20 mouse cellular contexts compared by ENCODE assay signal in the genomic region with DNA sequence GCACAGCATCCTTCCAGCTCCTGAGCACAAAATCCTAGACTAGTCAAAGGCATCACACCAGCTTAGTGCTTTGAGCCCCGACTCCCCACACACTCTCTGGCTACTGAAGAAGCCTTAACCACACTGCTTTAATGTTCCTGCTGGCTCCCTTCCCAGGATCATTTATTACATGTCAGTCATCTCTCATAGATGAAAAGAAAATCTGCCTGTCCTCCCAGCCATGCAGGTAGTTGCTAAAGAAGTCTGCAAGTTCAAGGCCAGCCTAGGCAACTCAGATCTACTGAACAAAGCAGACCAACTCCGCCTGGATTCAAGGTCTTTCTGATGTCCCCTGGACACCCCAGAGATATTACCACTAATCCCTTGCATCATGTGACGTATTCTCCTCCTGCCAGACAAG. TPM values are rescaled to one million over a fixed set of nuclear protein-coding genes. Genes with fewer than 3 reads are reported as not detected.
A peak's percentile ranks its signal among the peaks of the same experiment; 100 is the strongest.
DNase-seq lines count a peak whose midpoint lies in the region; ATAC-seq lines count a peak whose summit lies in the region.
"Had no signal": no experiment of that assay in that cellular context is flagged by ENCODE, and none has a peak within 500 bp of the region (broad histone marks: within the 10 kb centered on the region; RNA-seq: fewer than 3 reads in every experiment).

No protein-coding gene starts in this region.

- ATAC-seq in megakaryocyte, adult 5-6 weeks (ENCODE audit: poor library complexity, severe bottlenecking): no peak
- ATAC-seq: forebrain, embryonic 13.5 days; forebrain, embryonic 16.5 days; intestine, embryonic 15.5 days had no signal

- peak; percentile 73 to 89 for DNase-seq in adrenal gland, adult (ENCODE audit: inconsistent age in 2 of 2, low spot score in 1 of 2)
- no peak for DNase-seq in adrenal gland, postnatal 4 days (ENCODE audit: low spot score in 2 of 2)
- DNase-seq in right cerebral cortex, postnatal 14 days: peak; percentile 1
- no peak for DNase-seq in right cerebral cortex, adult 18-20 months
- peak; percentile 34 to 54 for DNase-seq in adrenal gland, postnatal 36 days
- no peak for DNase-seq in embryo, embryonic 11 days
- DNase-seq in lung, postnatal 4 days: no peak
- DNase-seq: B cell, adult 2 months; cerebellum, adult 11-12 months; cerebellum, adult 8-10 months; cerebellum, postnatal 10 days; cerebellum, postnatal 36 days; gastrocnemius, adult 2 months; gastrocnemius, postnatal 14 days; heart, adult 11 months; kidney, adult 18-20 months had no signal

RNA-seq across cellular contexts. Expression of gene Usp35, which starts 14.1 kb away (rescaled TPM):
- 1 to 10 TPM; 8.5 to 8.6 TPM for total RNA-seq in adrenal gland, postnatal 4 days (2021)
- total RNA-seq in adrenal gland, postnatal 36 days (2021): 1 to 10 TPM; 4.9 to 8.7 TPM
- 0.87 and 1.1 TPM in 2 replicates for total RNA-seq in megakaryocyte, adult 5-6 weeks (2015)
- 0.66 and 0.77 TPM in 2 replicates for total RNA-seq in megakaryocyte, adult 5-6 weeks (2017)

RNA-seq across cellular contexts. Expression of gene Kctd21, which starts 14.4 kb away (rescaled TPM):
- 1 to 10 TPM; 2.2 to 3.3 TPM for total RNA-seq in adrenal gland, postnatal 4 days (2021)
- total RNA-seq in adrenal gland, postnatal 36 days (2021): 10 to 100 TPM in 1 of 2 experiments, 1 to 10 TPM in 1; 7.8 to 11.3 TPM
- 3.3 and 4.5 TPM in 2 replicates for total RNA-seq in megakaryocyte, adult 5-6 weeks (2015)
- total RNA-seq in megakaryocyte, adult 5-6 weeks (2017): 1.8 and 2.3 TPM in 2 replicates

RNA-seq across cellular contexts. Expression of gene Alg8, which starts 53.7 kb away (rescaled TPM):
- 10 to 100 TPM; 19.3 to 20.3 TPM for total RNA-seq in adrenal gland, postnatal 4 days (2021)
- 10 to 100 TPM; 14.0 to 21.1 TPM for total RNA-seq in adrenal gland, postnatal 36 days (2021)
- total RNA-seq in megakaryocyte, adult 5-6 weeks (2015): 40.5 and 45.2 TPM in 2 replicates
- 29.9 and 41.7 TPM in 2 replicates for total RNA-seq in megakaryocyte, adult 5-6 weeks (2017)

Comparison
In these comparisons a context has a peak if more than half of its experiments do, and no peak if none do; other contexts are left out.
1. DNase-seq: peak in adrenal gland, adult (2 of 2), right cerebral cortex, postnatal 14 days (single experiment) and adrenal gland, postnatal 36 days (2 of 2); none in adrenal gland, postnatal 4 days (0 of 2), right cerebral cortex, adult 18-20 months (single experiment), embryo, embryonic 11 days (single experiment) and lung, postnatal 4 days (0 of 2).